Mouse (Mus musculus) G1E (cell line): ENCODE measurements at regions not wholly inside any gene's neighbourhood (a gene's known extent, or its start where the extent isn't known, plus 50 kb on each side); places are given as distances from the start of the nearest gene placed in this dataset.

Experiments used
- CTCF ChIP-seq: IDR thresholded peaks from 2 replicates; pipeline ENCODE4 v1.5.1; 2012; ENCODE audit warnings: low read depth, low read length, inconsistent platforms, mixed read lengths
- GATA1 ChIP-seq: IDR thresholded peaks from 2 replicates; pipeline ENCODE4 v1.6.1; 2012; ENCODE audit warnings: borderline replicate concordance, low read length, inconsistent platforms, mixed read lengths

- TF ChIP-seq CTCF (no peak), GATA1 (no peak)
Observed at GRCm38 (mm10) chr6:84307556-84307955, 286.2 kb downstream of the Cyp26b1 start.
